Mouse (Mus musculus) R1 (cell line): ENCODE measurements around the gene Rpl6.

Experiments
- DNase-seq: peaks from one replicate; pipeline ENCODE4 v3.0.0-alpha.2; 2018; ENCODE audit warnings: low read depth, low spot score

Gene Rpl6

GRCm38 (mm10) chr5:121204132-121205089 lies at the start of gene Rpl6:
TSS of gene Rpl6 (plus strand) at chr5:121204481.
- peak; percentile 95 for DNase-seq

- DNase-seq = no peak
Observed at GRCm38 (mm10) chr5:121156121-121156520, 48.2 kb upstream of the Rpl6 start.

GRCm38 (mm10) chr5:121157017-121157416 lies 47.3 kb upstream of the Rpl6 start:
- DNase-seq = no peak

DNA sequence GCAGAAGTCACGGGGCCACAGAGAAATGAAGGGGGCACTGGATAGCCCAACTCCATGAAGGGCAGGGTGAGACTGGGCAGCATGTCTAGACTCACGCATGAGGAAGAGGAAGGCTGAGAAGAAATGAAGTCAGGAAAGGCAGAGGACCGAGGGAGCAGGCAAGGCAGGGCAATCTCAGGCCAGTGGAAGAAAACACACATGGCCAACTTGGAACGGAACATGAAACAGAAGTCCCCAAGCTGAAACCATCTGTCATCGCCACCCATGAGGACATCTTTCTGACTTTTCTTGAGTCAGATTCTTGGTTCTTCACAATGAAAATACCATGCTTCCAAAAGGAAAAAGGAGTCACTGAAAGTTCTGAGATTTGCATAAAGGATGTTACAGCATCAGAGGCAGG lies 46.8 kb upstream of the Rpl6 start:
- DNase-seq = no peak

DNA sequence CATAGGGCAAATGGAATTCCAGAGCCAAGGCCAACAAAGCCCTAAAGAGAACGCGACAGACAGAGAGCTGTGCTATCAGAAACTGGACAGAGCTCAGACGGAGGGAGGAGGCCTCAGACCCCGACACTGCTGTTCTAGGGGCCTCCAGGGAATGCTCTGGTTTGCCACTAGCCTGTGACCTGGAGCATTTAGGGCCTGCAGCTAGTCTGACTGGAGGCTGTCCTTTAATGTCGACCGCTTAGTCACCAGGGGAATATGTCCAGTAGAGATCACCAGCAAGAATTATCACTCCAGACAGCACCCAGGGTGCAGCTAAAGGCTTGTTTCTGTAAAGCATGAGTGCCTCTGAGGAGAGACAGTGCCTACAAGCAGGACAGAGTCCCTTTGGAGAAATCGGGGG lies 45.3 kb upstream of the Rpl6 start:
- DNase-seq = no peak

DNA sequence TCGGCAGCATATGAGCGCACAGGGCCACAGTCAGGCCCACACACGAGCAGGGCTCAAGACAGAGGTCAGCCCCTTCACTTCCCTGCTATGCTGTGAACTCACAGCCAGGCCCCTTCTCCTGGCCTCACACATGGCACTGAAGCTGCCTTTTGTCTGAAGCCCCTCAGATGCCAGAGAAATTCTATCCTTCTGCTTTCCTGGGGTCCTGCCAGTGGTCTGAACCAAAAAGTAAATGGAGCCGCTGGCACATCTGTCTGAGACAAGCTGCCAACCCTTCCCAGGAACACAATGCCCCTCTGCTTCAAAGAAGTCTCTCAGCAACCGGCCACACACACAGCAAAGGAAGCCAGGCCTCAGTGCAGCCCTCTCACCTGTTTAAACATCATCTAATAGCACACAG lies 42.0 kb upstream of the Rpl6 start:
- DNase-seq = no peak

DNA sequence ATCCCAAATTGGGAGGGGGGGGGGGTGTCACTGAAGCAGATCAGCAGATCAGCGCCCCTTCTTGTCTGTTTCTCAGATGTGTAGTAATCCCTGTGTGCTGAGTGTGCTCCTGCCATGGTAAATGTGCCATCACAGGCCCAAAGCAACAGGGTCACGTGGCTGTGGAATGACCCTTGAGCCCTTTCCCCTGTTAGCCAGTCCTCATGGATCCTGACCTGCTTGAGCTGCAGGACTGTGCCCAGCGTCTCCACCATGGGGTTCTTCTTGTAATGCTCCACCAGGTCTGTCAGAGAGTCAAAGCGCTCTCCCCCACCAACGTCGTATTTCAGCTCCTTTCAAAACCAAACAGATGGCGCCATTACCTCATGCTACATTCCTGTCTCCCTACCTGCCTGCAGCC lies 41.4 kb upstream of the Rpl6 start:
- DNase-seq = no peak

- DNase-seq = no peak
Observed at GRCm38 (mm10) chr5:121166884-121167283, 37.4 kb upstream of the Rpl6 start.

GRCm38 (mm10) chr5:121169588-121169987 lies 34.7 kb upstream of the Rpl6 start:
- no peak for DNase-seq

- no peak for DNase-seq
Observed at GRCm38 (mm10) chr5:121172835-121173234, 31.4 kb upstream of the Rpl6 start.

DNA sequence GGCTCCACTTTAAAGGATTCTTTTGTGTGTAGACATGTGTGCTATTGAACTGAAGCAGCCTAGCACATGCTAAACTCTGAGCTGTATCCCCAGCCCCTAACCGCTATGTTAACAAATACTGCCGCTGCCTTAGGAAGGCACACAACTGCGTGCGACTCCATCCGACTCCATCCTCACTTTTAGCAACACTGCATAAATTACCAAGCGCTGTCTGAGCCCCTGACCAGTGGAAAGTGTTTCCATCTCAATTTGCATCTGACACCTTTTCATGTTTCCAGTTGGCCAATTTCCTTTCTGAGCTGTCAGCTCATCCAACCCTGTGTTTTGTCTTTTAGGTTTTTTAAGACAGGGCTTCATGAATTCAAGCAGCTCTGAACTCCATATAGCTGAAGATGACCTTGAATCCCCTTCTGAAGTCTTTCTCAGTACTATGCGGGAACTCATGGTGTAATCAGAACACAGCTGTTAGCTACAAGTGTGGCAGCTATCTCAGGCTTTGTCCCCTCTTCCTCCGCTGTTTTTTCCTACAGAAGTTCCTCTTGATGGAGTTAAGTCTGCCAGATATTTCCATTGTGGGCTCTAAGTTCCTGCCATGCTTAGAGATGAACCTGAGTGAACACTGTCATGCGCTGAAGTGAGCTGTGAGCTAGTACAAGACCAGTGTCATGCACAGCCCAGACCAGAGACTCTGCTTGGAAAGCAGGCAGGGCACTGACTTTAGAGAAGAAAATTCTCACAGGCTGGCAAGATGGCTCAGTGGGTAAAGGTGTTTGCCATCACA lies 25.0 kb upstream of the Rpl6 start:
- no peak for DNase-seq

- DNase-seq = no peak
Observed at GRCm38 (mm10) chr5:121183269-121183668, 21.0 kb upstream of the Rpl6 start.

DNA sequence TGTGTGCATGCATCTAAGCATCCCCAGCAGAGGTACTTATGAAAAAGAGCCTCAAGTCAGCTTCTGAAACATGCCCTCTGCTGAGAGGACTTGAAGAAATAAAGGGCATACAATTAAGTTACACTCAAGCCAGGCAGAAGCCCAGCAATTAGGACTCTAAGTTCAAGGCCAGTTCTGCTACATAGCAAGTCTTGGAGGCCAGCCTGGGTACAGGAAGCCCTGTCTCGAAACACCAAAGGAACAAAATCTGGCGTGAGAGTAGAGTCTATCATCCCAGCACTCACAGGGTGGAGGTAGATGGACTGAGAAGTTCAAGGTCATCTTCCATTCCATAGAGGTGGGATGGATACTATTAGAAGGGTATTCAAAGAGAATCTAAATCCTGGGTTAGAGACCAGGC lies 19.9 kb upstream of the Rpl6 start:
- DNase-seq = no peak

GRCm38 (mm10) chr5:121184945-121185551 lies 19.2 kb upstream of the Rpl6 start:
- DNase-seq = no peak

DNA sequence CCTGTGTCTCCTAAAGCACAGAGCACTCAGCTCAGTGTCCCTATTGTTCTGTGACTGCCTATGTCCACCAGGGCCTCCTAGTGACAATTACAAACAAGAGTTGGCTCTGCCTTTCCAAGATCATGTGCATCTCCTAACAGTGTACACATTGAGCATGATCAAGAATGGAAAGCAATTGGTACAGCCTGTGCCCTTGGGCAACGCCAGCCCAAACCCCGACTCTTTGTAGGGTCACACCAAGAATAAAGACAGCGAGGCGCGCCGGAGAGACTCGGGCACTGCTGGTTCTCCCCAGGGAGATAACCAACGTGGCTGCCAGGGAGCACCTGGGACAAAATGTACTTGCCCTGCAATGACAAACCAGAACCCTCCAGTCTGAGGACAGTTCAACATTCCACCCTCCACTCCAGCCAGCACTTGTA lies 16.7 kb upstream of the Rpl6 start:
- DNase-seq = no peak

- no peak for DNase-seq
Observed at GRCm38 (mm10) chr5:121188265-121188664, 16.0 kb upstream of the Rpl6 start.

- peak; percentile 49 for DNase-seq
Observed at GRCm38 (mm10) chr5:121189182-121189581, 15.1 kb upstream of the Rpl6 start.

GRCm38 (mm10) chr5:121190210-121190835 lies 14.0 kb upstream of the Rpl6 start:
- peak; percentile 54 for DNase-seq

DNA sequence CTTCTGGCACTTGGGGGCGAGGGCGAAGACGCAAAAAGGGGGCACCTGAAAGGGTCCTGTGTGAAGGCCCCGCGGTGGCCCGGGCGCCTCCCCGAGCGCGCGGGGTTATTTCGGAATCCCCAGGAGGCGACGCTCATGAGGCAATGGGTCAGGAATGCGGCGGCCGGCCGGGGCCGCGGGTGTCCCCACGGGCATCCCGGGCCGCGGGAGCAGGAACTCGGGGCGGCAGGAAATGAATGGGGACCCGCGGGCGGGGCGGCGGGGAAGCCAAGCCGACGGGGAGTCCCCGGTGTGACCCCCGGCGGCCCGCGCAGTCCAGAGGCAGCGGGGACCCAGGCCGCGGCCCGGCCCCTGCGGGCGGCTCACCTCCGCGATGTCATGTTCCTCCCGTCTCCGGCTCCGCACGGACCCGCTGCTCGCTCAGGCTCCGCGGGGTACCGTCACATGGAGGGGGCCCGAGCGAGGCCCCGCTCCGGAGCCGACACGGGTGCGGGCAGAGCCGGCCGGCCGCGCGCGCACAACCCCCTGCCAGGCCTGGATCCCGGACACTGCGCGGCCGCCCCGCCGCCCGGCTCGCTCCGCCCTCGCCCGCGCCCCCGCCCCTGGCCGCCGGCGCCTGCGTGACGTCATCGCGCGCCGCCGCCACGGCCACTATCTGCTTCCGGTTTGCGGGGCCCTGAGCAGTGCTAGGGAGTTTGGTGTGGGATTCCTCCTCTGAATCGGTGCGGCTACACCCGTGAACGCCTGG lies 13.3 kb upstream of the Rpl6 start, which contains the start of gene Ptpn11:
Ptpn11 (minus strand) TSS at position 562 of the 748 bp plus-strand sequence.
- peak; percentile 84 for DNase-seq

DNA sequence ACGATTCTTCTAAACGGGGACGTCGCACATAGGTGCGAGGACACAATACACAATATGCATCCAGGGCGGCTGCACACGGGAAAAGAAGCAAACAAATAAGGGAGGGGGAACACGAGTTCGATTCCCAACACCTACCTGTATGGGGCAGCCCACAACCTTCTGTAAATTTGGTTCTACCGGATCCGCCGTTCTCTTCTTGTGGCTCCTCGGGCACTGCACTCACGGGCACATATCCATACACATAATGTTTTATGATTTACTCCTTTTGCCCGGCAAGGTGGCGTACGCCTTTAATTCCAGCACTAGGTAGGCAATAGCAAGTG lies 12.7 kb upstream of the Rpl6 start:
- no peak for DNase-seq

DNA sequence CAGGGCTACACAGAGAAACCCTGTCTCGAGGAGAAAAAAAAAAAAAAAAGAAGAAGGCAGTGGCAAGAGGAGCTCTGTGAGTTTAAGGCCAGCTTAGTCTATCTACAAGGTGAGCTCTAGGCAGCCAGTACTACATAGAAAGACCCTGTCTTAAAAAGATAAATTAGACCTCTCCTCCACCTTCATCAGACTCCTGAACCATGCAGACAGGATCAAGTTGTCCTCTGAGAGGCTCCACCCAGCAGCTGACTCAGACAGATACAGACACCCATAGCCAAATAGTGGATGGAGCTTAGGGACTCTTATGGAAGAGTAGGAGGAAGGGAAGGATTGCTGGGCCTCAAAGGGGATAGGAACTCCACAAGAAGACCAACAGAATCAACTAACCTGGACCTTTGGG lies 10.1 kb upstream of the Rpl6 start:
- no peak for DNase-seq
